Mouse (Mus musculus) lung, postnatal 25 days (tissue): ENCODE data around the gene Guk1.

Source experiments
- DNase-seq: peaks from one replicate; pipeline ENCODE4 v3.0.0; 2022; ENCODE audit warnings: low spot score

The Guk1 gene

DNA sequence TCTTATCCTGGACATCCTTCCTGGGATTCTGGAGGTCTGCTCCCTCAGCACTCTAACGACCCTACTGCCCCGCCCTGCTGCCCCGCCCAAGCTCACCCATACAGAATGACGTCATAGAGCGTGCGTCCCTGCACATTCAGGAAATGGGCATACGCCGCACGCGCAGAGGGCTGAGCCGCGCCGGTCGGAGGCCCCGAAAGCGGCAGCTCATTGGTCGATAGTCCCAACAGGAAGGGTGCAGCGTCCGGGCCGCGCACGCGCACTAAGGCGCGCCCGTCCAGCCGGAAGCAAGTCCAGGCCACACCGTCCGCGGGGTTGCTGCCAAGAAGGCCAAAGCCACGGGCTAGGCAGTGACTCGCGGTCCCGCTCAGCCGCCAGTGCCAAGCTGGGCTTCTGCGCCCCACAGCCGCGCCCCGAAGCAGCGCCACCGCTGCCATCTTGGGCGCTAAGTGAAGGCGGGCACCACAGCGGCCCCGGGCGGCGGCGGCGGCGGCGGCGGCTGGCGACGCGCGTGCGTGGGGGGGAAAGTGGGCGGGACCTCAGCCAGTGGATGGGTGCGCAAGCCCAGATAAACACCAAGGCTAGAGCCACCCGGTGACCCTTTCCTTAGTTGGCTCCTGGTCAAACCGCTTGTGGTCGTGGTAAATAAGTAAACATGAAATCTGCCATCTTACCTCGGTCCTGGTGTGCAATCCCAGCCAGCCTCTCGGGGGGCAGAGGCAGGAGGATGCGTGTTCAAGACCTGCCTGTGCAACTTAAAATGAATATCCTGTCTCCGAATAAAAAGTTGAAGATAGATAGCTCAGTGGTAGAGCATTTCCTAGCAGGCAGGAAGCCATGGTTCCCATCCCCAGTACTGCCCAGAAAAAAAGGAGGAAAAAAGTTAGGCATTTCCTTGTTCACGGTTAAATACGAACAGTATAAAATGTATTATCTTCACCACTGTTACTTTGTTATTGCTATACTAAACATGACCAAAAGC lies 28.5 kb downstream of the Guk1 start, which contains the start of gene Iba57:
Gene Iba57 (minus strand): TSS at position 485 of the 982 bp plus-strand sequence.
- peak; percentile 99 for DNase-seq

GRCm38 (mm10) chr11:59162443-59163254 lies 29.4 kb downstream of the Guk1 start:
- no peak for DNase-seq

- peak; percentile 4 for DNase-seq
Measured at GRCm38 (mm10) chr11:59161398-59161797, 30.6 kb downstream of the Guk1 start.

DNA sequence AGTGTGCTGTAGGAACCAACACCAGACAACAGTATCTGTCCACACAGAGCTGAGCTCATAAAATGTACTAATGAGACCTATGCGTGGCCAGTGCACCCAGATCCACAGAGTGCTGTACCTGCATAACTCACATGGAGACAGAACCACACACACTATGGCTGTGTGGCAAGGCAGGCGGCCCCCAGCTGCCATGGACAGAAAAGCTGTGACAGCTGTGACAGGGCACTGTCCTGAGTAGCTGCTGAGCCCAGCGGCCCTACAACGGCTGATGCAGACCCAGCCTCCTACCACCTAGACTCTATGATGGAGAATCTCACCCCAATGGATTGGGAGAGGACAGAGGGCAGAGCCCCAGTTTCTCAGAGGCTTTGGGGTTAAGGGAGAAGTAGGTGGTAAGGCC lies 32.5 kb downstream of the Guk1 start:
- DNase-seq: no peak

DNA sequence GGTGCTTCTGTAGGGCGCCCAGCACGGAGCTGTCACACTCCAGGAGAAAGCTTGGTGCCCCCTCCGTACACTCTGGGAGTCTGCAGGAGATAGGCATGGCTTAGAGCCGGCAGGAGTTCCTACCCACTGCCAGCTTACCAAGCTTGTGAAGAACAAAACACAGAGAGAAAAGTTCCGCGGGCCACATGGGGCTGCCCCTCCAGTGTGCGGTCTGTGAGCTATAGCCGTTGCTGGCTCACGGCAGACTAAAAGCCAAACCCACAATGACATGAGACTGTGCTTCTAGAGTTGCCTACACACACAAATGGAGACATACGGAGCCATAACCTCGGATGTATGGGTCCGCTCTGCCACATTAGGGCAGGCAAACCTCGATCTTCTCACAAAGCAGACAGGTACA lies 32.9 kb downstream of the Guk1 start:
- no peak for DNase-seq

DNA sequence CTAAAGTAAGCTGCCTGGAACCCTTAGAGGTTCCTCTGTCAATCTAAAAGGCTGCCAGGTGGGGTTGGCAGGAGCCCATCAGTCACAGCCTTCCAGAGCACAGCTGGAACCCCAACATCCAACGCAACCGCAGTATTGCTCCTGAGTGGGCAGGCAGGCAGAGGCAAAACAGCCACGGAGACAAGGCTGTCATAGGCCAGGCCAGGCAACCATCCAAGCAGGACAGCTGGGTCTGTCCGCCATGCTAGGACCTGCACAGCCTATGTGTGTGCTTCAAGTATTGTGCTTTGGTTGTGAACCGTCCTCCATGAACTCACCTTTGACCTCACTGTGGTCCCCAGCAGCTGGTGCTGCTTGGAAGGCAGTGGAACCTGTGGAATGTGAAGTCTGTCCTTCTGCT lies 36.1 kb downstream of the Guk1 start:
- no peak for DNase-seq

DNA sequence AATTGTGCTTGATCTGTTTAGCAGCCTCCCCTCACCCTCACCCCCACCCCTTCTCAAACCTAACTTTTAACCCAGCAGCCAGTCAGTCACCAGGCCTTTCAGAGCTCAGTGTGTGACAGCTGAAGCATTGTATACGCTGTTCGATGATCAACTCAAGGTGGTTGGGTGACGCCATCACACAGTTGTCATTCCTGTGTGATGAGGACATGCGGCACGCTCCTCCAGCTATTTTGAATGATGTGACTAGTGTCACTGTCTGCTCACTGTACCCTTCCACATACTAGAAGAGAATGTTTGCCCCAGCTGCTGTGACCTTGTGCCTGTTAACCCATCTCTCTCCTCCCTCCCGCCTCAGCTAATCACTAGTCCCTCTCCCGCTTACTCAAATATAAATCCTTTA lies 37.8 kb downstream of the Guk1 start:
- no peak for DNase-seq

- no peak for DNase-seq
Measured at GRCm38 (mm10) chr11:59151729-59152128, 40.3 kb downstream of the Guk1 start.

DNA sequence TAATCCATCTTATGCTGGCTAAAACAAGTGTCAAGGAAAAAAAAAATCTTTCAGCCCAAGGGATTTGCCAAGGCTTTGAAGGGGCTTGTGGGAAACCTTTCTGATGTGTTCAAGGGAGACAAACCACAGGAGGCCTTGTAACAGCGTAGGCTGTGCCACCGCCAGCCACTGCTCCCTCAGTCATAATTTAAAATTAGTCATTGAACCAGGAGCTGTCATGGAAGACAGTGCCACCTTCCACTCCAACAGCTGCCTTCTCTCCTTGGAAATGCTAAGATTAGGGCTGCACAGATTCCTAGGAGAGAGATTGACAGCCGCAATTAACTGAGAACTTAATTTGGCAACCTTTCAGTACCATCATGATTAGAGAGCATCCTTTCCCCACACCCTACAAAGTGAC lies 42.7 kb downstream of the Guk1 start:
- DNase-seq: no peak

DNA sequence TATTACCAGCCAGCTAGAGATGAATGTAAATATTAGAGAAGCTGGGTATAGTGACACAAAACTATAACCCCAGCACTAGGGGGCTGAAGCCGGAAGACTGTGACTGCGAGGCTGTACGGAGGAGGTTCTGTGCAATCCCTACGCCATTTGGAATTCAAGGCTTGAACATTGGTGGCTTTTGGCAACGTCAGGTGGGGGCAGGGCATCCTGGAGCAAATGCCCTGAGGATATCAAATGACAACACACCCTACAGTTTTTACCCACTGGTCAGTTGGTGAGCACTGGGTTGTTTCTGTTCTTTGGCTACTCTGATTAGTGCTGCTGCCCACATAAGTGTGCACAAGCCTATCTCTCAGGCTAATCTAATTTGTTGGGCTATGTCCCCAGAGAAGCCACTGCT lies 49.0 kb downstream of the Guk1 start:
- no peak for DNase-seq

DNA sequence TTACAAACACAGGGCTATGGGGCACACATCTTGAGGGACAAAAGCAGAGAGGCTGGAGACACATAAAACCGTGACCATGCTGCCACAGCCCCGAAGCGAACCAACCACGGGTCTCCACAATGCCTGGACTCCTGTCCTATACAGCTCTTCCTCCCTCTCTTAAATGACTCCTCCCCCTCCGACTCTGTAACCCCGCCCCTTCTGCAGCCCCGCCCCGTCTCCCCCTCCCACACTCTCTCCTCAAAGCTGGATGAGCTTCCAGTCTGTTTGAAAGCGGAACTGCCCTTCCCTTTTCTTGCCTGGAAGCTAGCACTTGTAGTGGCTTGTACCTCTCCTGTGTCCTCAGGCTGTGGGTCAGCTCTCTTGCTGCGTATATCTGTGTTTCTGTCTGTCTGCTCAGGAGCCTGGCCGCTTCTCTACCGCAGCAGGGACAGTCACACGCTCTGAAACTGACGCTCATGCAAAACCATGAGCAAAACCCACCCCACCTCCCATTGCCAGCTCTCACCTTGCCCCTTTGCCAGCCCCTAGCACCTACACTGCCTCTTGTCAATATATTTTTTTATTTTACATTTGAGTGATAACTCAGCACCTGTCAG lies 50.1 kb downstream of the Guk1 start:
- DNase-seq: peak; percentile 18

- no peak for DNase-seq
Measured at GRCm38 (mm10) chr11:59138537-59139486, 53.2 kb downstream of the Guk1 start.

DNA sequence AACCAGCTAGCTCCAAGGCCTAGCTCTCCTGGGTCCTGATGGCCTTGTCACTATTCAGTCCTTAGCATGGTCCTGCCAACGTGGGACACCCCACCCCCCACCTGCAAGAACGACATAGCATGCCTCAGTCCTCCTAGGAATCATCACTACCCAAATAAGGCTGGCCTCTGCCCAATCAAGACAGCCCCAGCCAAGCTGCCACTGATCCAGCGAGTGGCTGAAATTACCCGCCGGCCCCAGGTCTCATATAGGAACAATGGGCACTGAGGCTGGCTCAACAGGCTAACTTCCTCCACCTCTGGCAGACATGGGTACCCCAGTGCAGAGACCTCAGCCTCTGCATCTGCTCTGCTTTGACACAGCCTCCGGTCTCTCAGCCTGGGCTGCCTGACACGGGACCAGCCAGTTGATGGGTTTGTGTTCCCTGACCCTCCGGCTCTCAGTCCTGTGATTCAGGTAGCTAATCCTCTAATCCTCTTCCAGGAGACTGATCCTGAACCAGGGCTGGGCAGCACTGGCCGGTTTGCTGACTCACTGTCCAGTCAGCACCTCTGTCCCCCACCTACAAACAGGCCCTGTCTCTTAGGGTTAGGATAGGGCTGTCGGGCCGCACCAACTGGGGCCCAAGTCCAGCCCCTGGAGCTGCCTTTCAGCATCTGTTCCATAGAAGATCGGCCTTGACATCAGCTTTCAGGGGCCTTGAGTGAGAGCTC lies 54.9 kb downstream of the Guk1 start:
- DNase-seq: no peak

DNA sequence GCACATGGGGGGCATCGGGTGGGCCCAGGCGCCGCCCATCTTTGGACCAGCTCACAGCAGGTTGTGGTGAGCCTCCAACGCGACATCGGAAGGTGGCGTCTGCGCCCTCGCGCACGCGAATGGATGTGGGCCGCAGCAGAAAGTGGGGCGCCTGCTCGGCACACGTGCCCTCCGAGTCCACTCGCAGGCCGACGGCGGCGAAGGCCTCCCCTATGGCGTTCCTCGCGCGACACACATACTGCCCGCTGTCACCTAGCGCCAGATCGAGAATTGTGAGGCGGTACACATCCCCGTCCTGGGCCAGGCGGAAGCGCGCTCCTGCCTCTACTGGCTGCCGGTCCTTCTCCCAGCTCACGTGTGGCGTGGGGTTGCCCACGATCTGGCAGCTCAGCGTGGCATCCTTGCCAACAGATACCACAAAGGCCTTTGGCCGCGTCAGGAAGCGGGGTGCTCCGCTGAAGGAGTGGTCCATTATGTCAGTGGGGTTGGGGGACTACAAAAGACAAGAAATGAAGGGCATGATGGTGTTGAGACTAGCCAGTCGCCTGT lies 56.0 kb downstream of the Guk1 start, which contains the start of gene Obscn:
Gene Obscn (minus strand): TSS at position 499 of the 549 bp plus-strand sequence.
- no peak for DNase-seq

- no peak for DNase-seq
Measured at GRCm38 (mm10) chr11:59135051-59135820, 56.8 kb downstream of the Guk1 start.

- DNase-seq: peak; percentile 5
Measured at GRCm38 (mm10) chr11:59134373-59134997, 57.5 kb downstream of the Guk1 start.
